Mouse (Mus musculus): ENCODE data around the gene Trim15. TPM values are rescaled to one million over a fixed set of nuclear protein-coding genes. Genes with fewer than 3 reads are reported as not detected.

The Trim15 gene
- total RNA-seq (2023), result not detected

GRCm38 (mm10) chr17:36866719-36867527, at the start of gene Trim15:
TSS of gene Trim15 (minus strand) at chr17:36867210.

GRCm38 (mm10) chr17:36897552-36898205, 30.7 kb upstream of the Trim15 start, which contains the start of gene Trim31:
TSS of gene Trim31 (plus strand) at chr17:36898118.

GRCm38 (mm10) chr17:36890073-36890903, 23.3 kb upstream of the Trim15 start, which contains the start of gene Trim40:
TSS of gene Trim40 (minus strand) at chr17:36890123.

GRCm38 (mm10) chr17:36869284-36869954, 2.4 kb upstream of the Trim15 start, which contains the start of gene Trim10:
TSS of gene Trim10 (plus strand) at chr17:36869574.

GRCm38 (mm10) chr17:36836874-36837647, 29.9 kb downstream of the Trim15 start, which contains the start of gene Trim26:
TSS of gene Trim26 (plus strand) at chr17:36837134.

GRCm38 (mm10) chr17:36811871-36812270, 55.1 kb downstream of the Trim15 start, which contains the start of gene H2-M10.6:
TSS of gene H2-M10.6 (plus strand) at chr17:36812171.

Other genes starting within 250 kb of the Trim15 start
- gene H2-M9, start 224.5 kb downstream of the Trim15 start, total RNA-seq (2023), result not detected
- not detected for gene H2-M1, start 195.0 kb downstream of the Trim15 start, total RNA-seq (2023)
- not detected for gene H2-M10.5, start 94.3 kb downstream of the Trim15 start, total RNA-seq (2023)
- not detected for gene H2-M10.6, start 55.0 kb downstream of the Trim15 start, total RNA-seq (2023)
- gene Trim26, start 30.1 kb downstream of the Trim15 start, total RNA-seq (2023), result 128 TPM
- 0.89 TPM for gene Trim10, start 2.4 kb upstream of the Trim15 start, total RNA-seq (2023)
- gene Trim40, start 22.9 kb upstream of the Trim15 start, total RNA-seq (2023), result not detected
- gene Trim31, start 30.9 kb upstream of the Trim15 start, total RNA-seq (2023), result not detected
- gene Rnf39, start 75.7 kb upstream of the Trim15 start, total RNA-seq (2023), result 2.2 TPM
- gene Ppp1r11, start 84.5 kb upstream of the Trim15 start, total RNA-seq (2023), result 56.2 TPM
- 59.2 TPM for gene Znrd1, start 91.3 kb upstream of the Trim15 start, total RNA-seq (2023)
- gene Znrd1as, start 91.4 kb upstream of the Trim15 start, total RNA-seq (2023), result 2.3 TPM
- not detected for gene 2410137M14Rik, start 114.0 kb upstream of the Trim15 start, total RNA-seq (2023)
- gene H2-M5, start 122.3 kb upstream of the Trim15 start, total RNA-seq (2023), result not detected
- not detected for gene Zfp57, start 134.0 kb upstream of the Trim15 start, total RNA-seq (2023)
- gene Mog, start 156.2 kb upstream of the Trim15 start, total RNA-seq (2023), result not detected
- gene Gabbr1, start 178.8 kb upstream of the Trim15 start, total RNA-seq (2023), result 153 TPM
- 0.18 TPM for gene Olfr90, start 221.3 kb upstream of the Trim15 start, total RNA-seq (2023)
- gene Olfr91, start 231.1 kb upstream of the Trim15 start, total RNA-seq (2023), result not detected